Mouse (Mus musculus) lung, embryonic 14.5 days (tissue): ENCODE results near the gene Krt80. TPM values are rescaled to one million over a fixed set of nuclear protein-coding genes. Genes with fewer than 3 reads are reported as not detected.

Source experiments
- ATAC-seq: fragments of 200-750 bp; cut with Nextera tagmentation; 2 replicates; pipeline ENCODE4 v1.8.0; 2017; ENCODE audit warnings: mild to moderate bottlenecking, moderate TSS enrichment, moderate library complexity; ENCODE audit not compliant: insufficient read depth
- DNase-seq: peaks from one replicate; pipeline ENCODE4 v3.0.0-alpha.2; 2015
- H3K27ac ChIP-seq: fragments of 300-500 bp; sonication (generic); 2 replicates; pipeline ENCODE4 v1.5.1; 2014; ENCODE audit warnings: low read depth, mild to moderate bottlenecking, moderate library complexity
- H3K27me3 ChIP-seq: fragments of 300-500 bp; sonication (generic); 2 replicates; pipeline ENCODE4 v1.6.1; 2014; ENCODE audit warnings: low read length, control low read depth; ENCODE audit not compliant: insufficient read depth
- H3K36me3 ChIP-seq: fragments of 300-500 bp; sonication (generic); 2 replicates; pipeline ENCODE4 v1.6.1; 2014; ENCODE audit warnings: control low read depth; ENCODE audit not compliant: insufficient read depth
- H3K4me1 ChIP-seq: fragments of 300-500 bp; sonication (generic); 2 replicates; pipeline ENCODE4 v1.6.1; 2014; ENCODE audit warnings: antibody characterized with exemption, control low read depth; ENCODE audit not compliant: insufficient read depth
- H3K4me2 ChIP-seq: fragments of 300-500 bp; sonication (generic); 2 replicates; pipeline ENCODE4 v1.6.1; 2014; ENCODE audit warnings: mild to moderate bottlenecking
- H3K4me3 ChIP-seq: fragments of 300-500 bp; sonication (generic); 2 replicates; pipeline ENCODE4 v1.5.1; 2014; ENCODE audit warnings: low read depth, low read length
- H3K9ac ChIP-seq: fragments of 300-500 bp; sonication (generic); 2 replicates; pipeline ENCODE4 v1.6.1; 2014
- H3K9me3 ChIP-seq: fragments of 300-500 bp; sonication (generic); 2 replicates; pipeline ENCODE4 v1.6.1; 2016; ENCODE audit warnings: low read depth, low read length, control low read depth
- CTCF ChIP-seq: IDR thresholded peaks from 2 replicates; pipeline ENCODE4 v1.5.1; 2016; ENCODE audit warnings: antibody characterized with exemption, low read depth
- WGBS: fragments of 180-500 bp; shearing (Covaris S2); extraction: QIAGEN DNeasy Blood & Tissue Kit; methylation state at CpG from one replicate; pipeline ENCODE4 v1.1.7; 2014; 5-methylcytosine and 5-hydroxymethylcytosine counted together
- polyA plus RNA-seq: library from polyadenylated mRNA; unstranded; fragments of >200 nt; fragmentation: Nextera tagmentation; extraction: Ambion mirVana; gene quantifications from 2 replicates; pipeline ENCODE4 v1.2.1, GENCODE M21; 2014

Krt80 gene
- polyA plus RNA-seq, 1 experiment from 2014 or later: 1.5 TPM

DNA sequence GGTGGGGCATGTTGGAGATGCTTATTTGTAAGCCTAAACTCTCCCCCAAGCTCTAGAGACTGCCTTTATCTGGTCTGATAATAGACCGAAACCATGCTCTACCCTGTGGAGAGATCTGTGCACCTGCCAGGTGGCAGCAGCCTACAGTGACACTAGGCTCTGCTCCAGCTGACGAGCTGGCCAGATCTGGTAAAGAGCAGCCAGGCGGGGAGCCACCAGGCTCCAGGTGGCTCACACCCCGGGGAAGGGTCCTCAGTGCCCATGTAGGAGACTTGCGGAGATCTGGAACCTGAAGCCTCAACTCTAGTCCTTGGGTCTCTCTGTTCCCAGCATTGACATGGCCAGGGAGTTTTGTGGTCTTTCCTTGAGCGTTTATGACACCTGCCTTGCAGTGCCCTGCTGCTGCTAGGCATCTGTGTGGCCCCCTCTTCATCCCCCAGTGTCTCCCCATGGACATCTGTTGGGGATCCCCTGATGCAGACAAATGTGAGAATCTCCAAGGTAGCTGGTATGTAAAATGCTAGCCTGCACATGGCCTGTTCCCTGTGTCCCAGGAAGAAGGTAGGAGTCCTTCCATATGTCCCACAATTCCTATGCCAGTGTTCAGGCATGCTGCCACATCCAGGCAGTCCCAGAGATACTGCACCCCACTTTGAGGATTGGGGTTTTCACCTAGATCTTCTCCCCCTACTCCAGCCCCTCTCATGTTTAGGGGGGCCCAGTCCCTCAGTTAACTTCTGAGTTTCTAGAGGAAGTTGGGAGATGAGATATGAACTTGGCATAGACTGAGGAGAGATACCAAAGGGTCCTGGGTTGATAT lies 6.2 kb upstream of the Krt80 start:
- no peaks in the 10 kb centered on the region for H3K36me3 ChIP-seq
- no peak for TF ChIP-seq CTCF
- no peak overlapping the region for H3K4me3 ChIP-seq
- WGBS: 77% methylated on average over 6 of the region's 6 CpGs
- ATAC-seq: no peak
- no peak overlapping the region for H3K4me2 ChIP-seq
- peaks cover 4% of the 10 kb centered on the region; the same call in 1 of the 2 replicates for H3K4me1 ChIP-seq
- no peaks in the 10 kb centered on the region for H3K9me3 ChIP-seq
- no peaks in the 10 kb centered on the region for H3K27me3 ChIP-seq
- no peak overlapping the region for H3K9ac ChIP-seq
- H3K27ac ChIP-seq: peak overlapping the region; percentile 13; the same call in 1 of the 2 replicates
- no peak for DNase-seq

GRCm38 (mm10) chr15:101374879-101375278 lies 4.9 kb upstream of the Krt80 start:
- no peaks in the 10 kb centered on the region for H3K36me3 ChIP-seq
- no peak overlapping the region for H3K27ac ChIP-seq
- H3K27me3 ChIP-seq: no peaks in the 10 kb centered on the region
- no peak for ATAC-seq
- H3K4me3 ChIP-seq: no peak overlapping the region
- no peaks in the 10 kb centered on the region for H3K9me3 ChIP-seq
- peaks cover 16% of the 10 kb centered on the region for H3K4me1 ChIP-seq
- 27% methylated on average over 4 of the region's 4 CpGs for WGBS
- peak; percentile 67 for DNase-seq
- H3K9ac ChIP-seq: no peak overlapping the region
- no peak for TF ChIP-seq CTCF
- no peak overlapping the region for H3K4me2 ChIP-seq

- Histone ChIP-seq H3K36me3 (no peaks in the 10 kb centered on the region), H3K4me2 (no peak overlapping the region), H3K9ac (no peak overlapping the region), H3K4me1 (peaks cover 25% of the 10 kb centered on the region), H3K27me3 (no peaks in the 10 kb centered on the region), H3K4me3 (no peak overlapping the region), H3K27ac (no peak overlapping the region), H3K9me3 (no peaks in the 10 kb centered on the region)
- 83% methylated on average over 16 of the region's 16 CpGs for WGBS
- ATAC-seq (no peak), DNase-seq (no peak)
- no peak for TF ChIP-seq CTCF
Measured at GRCm38 (mm10) chr15:101373286-101373898, 3.4 kb upstream of the Krt80 start.

DNA sequence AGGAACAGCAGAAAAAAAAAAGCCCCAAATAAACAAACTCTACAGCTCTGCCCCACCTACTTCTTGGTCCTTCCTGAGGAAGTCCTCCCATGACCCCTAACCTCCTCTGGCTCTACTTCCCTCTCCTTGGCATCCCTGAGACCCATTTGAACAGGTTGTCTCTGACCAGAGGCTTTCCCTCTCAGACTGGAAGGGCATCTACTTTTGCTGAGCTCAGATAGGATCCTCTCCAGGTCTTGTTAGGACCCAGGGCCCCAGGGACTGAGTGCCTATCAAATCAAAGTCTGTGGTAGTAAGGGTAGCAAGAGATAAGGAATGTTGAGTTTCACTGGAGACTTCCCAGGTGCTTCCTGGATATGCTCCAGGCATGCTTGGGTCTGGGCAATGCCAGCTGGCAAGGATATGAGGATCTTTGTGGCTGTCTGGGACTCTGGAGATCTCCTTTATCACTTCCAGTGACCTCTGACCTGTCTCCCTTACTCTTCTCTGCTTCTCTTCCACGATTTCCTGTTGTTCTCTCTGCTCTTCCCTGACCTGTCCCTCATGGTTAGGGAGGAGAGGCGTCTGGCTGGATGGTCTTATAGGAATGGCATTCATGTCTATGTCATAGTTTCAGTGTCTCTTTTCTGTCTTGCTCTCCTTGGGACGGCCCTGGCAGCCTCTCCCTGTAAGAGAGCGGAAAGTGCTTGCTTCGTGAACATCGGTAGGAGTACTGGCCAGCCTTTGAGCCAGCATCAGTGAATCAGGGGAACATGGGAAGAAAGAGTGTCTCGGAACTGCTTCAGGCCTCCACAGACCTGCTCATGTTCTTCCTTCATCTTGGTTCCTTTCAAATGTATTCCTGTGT lies 2.4 kb upstream of the Krt80 start:
- 61% methylated on average over 7 of the region's 7 CpGs for WGBS
- TF ChIP-seq CTCF: no peak
- Histone ChIP-seq H3K9me3 (no peaks in the 10 kb centered on the region), H3K36me3 (no peaks in the 10 kb centered on the region), H3K4me3 (no peak overlapping the region), H3K27me3 (no peaks in the 10 kb centered on the region), H3K4me2 (no peak overlapping the region), H3K4me1 (peaks cover 25% of the 10 kb centered on the region), H3K9ac (no peak overlapping the region), H3K27ac (no peak overlapping the region)
- ATAC-seq (no peak), DNase-seq (peak; percentile 15)

GRCm38 (mm10) chr15:101371141-101371985 lies 1.4 kb upstream of the Krt80 start:
- H3K4me1 ChIP-seq: peaks cover 25% of the 10 kb centered on the region
- peak overlapping the region; percentile 91 for H3K27ac ChIP-seq
- no peak for TF ChIP-seq CTCF
- H3K9ac ChIP-seq: no peak overlapping the region
- no peak overlapping the region for H3K4me2 ChIP-seq
- no peaks in the 10 kb centered on the region for H3K36me3 ChIP-seq
- H3K4me3 ChIP-seq: no peak overlapping the region
- no peak for DNase-seq
- no peak for ATAC-seq
- no peaks in the 10 kb centered on the region for H3K27me3 ChIP-seq
- H3K9me3 ChIP-seq: no peaks in the 10 kb centered on the region
- WGBS: 74% methylated on average over 15 of the region's 15 CpGs

GRCm38 (mm10) chr15:101369382-101370100 lies 421 bp downstream of the Krt80 start:
- Histone ChIP-seq H3K4me1 (peaks cover 23% of the 10 kb centered on the region), H3K27ac (peak overlapping the region; percentile 91), H3K36me3 (no peaks in the 10 kb centered on the region), H3K9ac (0 out of 2 replicates have a peak overlapping the region, but pooled peaks have one; percentile 34), H3K4me2 (peak overlapping the region; percentile 33; the same call in 1 of the 2 replicates), H3K9me3 (no peaks in the 10 kb centered on the region), H3K27me3 (no peaks in the 10 kb centered on the region), H3K4me3 (no peak overlapping the region)
- WGBS: 35% methylated on average over 12 of the region's 12 CpGs
- ATAC-seq (no peak), DNase-seq (no peak)
- no peak for TF ChIP-seq CTCF
